Mouse (Mus musculus) hindbrain, embryonic 14.5 days (tissue): ENCODE data around the gene Sh3bp2. TPM values are rescaled to one million over a fixed set of nuclear protein-coding genes. Genes with fewer than 3 reads are reported as not detected.

Experiments
- ATAC-seq: fragments of 200-750 bp; cut with Nextera tagmentation; 2 replicates; pipeline ENCODE4 v1.8.0; 2017; ENCODE audit warnings: moderate number of reproducible peaks, mild to moderate bottlenecking, moderate TSS enrichment, moderate library complexity; ENCODE audit not compliant: low FRiP score
- DNase-seq: peaks from one replicate; pipeline ENCODE4 v3.0.0-alpha.2; 2015; ENCODE audit warnings: low spot score
- H3K27ac ChIP-seq: fragments of 300-500 bp; sonication (generic); 2 replicates; pipeline ENCODE4 v1.5.1; 2014; ENCODE audit warnings: mild to moderate bottlenecking, moderate library complexity
- H3K27me3 ChIP-seq: fragments of 300-500 bp; sonication (generic); 2 replicates; pipeline ENCODE4 v1.6.1; 2014; ENCODE audit warnings: mild to moderate bottlenecking, low read length, mixed read lengths; ENCODE audit not compliant: control insufficient read depth, insufficient read depth
- H3K36me3 ChIP-seq: fragments of 300-500 bp; sonication (generic); replicated peaks from 2 replicates; pipeline ENCODE4 v1.6.1; 2014; ENCODE audit not compliant: control insufficient read depth, insufficient read depth
- H3K4me1 ChIP-seq: fragments of 300-500 bp; sonication (generic); replicated peaks from 2 replicates; pipeline ENCODE4 v1.6.1; 2014; ENCODE audit warnings: antibody characterized with exemption, low read length, mixed read lengths; ENCODE audit not compliant: control insufficient read depth, insufficient read depth
- H3K4me2 ChIP-seq: fragments of 300-500 bp; sonication (generic); replicated peaks from 2 replicates; pipeline ENCODE4 v1.6.1; 2014; ENCODE audit warnings: mild to moderate bottlenecking, moderate library complexity
- H3K4me3 ChIP-seq: fragments of 300-500 bp; sonication (generic); replicated peaks from 2 replicates; pipeline ENCODE4 v1.5.1; 2014; ENCODE audit warnings: mild to moderate bottlenecking, low read length
- H3K9ac ChIP-seq: fragments of 300-500 bp; sonication (generic); 2 replicates; pipeline ENCODE4 v1.6.1; 2014
- H3K9me3 ChIP-seq: fragments of 300-500 bp; sonication (generic); 2 replicates; pipeline ENCODE4 v1.6.1; 2016; ENCODE audit warnings: low read length; ENCODE audit not compliant: control insufficient read depth
- WGBS: fragments of 180-500 bp; shearing (Covaris S2); extraction: QIAGEN DNeasy Blood & Tissue Kit; methylation state at CpG from one replicate; pipeline ENCODE4 v1.1.7; 2014; 5-methylcytosine and 5-hydroxymethylcytosine counted together
- microRNA-seq: library from miRNA; unstranded; fragments of <30 nt; microRNA quantifications from one replicate; pipeline ENCODE4, GENCODE M21; 2016
- polyA plus RNA-seq: library from polyadenylated mRNA; unstranded; fragments of >200 nt; fragmentation: Nextera tagmentation; extraction: Ambion mirVana; gene quantifications from 2 replicates; pipeline ENCODE4 v1.2.1, GENCODE M21; 2014

Sh3bp2 gene
- polyA plus RNA-seq, 1 experiment from 2014 or later = 18.7 TPM

GRCm38 (mm10) chr5:34609966-34610365 lies 84.3 kb downstream of the Sh3bp2 start:
- H3K4me1 ChIP-seq = no peaks in the 10 kb centered on the region
- H3K36me3 ChIP-seq = peaks cover 86% of the 10 kb centered on the region
- H3K9me3 ChIP-seq = no peaks in the 10 kb centered on the region
- no peak overlapping the region for H3K27ac ChIP-seq
- DNase-seq = no peak
- ATAC-seq = no peak
- no peaks in the 10 kb centered on the region for H3K27me3 ChIP-seq
- no peak overlapping the region for H3K9ac ChIP-seq
- no peak overlapping the region for H3K4me2 ChIP-seq
- WGBS = 93% methylated on average over 4 of the region's 4 CpGs
- no peak overlapping the region for H3K4me3 ChIP-seq

Small RNA genes lying within 50 kb of the gene (microRNA-seq; reads per million reads assigned to microRNA genes)
- 0.97 reads per million for gene Mir7036b

Other genes with a start within 250 kb of the Sh3bp2 start
- gene Zfyve28, start 237.4 kb upstream of the Sh3bp2 start, polyA plus RNA-seq = 3.8 and 4.6 TPM in 2 replicates
- gene Cfap99, start 237.2 kb upstream of the Sh3bp2 start, polyA plus RNA-seq = 0.09 and 0.15 TPM in 2 replicates
- gene Rnf4, start 189.5 kb upstream of the Sh3bp2 start, polyA plus RNA-seq = 139 and 147 TPM in 2 replicates
- 18.0 and 19.2 TPM in 2 replicates for gene Fam193a, start 155.9 kb upstream of the Sh3bp2 start, polyA plus RNA-seq
- 10.1 and 10.5 TPM in 2 replicates for gene Tnip2, start 11.8 kb upstream of the Sh3bp2 start, polyA plus RNA-seq
- 225 and 234 TPM in 2 replicates for gene Add1, start 47.8 kb downstream of the Sh3bp2 start, polyA plus RNA-seq
- 70.3 and 93.3 TPM in 2 replicates for gene Mfsd10, start 111.4 kb downstream of the Sh3bp2 start, polyA plus RNA-seq
- 21.5 and 23.1 TPM in 2 replicates for gene Nop14, start 134.3 kb downstream of the Sh3bp2 start, polyA plus RNA-seq
- 1.9 and 3.4 TPM in 2 replicates for gene Grk4, start 134.5 kb downstream of the Sh3bp2 start, polyA plus RNA-seq
- 16.4 and 20.2 TPM in 2 replicates for gene Htt, start 235.9 kb downstream of the Sh3bp2 start, polyA plus RNA-seq